Mouse (Mus musculus) liver, postnatal 0 days (tissue): ENCODE measurements around the gene Smtn. TPM values are rescaled to one million over a fixed set of nuclear protein-coding genes. Genes with fewer than 3 reads are reported as not detected.

Experiments used
- ATAC-seq: fragments of 200-750 bp; cut with Nextera tagmentation; 2 replicates; pipeline ENCODE4 v1.8.0; 2017; ENCODE audit warnings: mild to moderate bottlenecking, moderate library complexity
- DNase-seq: peaks from one replicate; pipeline ENCODE4 v3.0.0-alpha.2; 2016
- H3K27ac ChIP-seq: fragments of 300-500 bp; sonication (generic); 2 replicates; pipeline ENCODE4 v1.5.1; 2014; ENCODE audit warnings: antibody characterized with exemption, moderate library complexity, mild to moderate bottlenecking, low read depth
- H3K27me3 ChIP-seq: fragments of 300-500 bp; sonication (generic); 2 replicates; pipeline ENCODE4 v1.6.1; 2014; ENCODE audit warnings: low read length, control low read depth, mixed read lengths; ENCODE audit not compliant: insufficient read depth
- H3K36me3 ChIP-seq: fragments of 300-500 bp; sonication (generic); replicated peaks from 2 replicates; pipeline ENCODE4 v1.6.1; 2014; ENCODE audit warnings: mild to moderate bottlenecking, control low read depth, low read length, moderate library complexity, mixed read lengths; ENCODE audit not compliant: insufficient read depth
- H3K4me1 ChIP-seq: fragments of 300-500 bp; sonication (generic); 2 replicates; pipeline ENCODE4 v1.6.1; 2014; ENCODE audit warnings: antibody characterized with exemption, mild to moderate bottlenecking, control low read depth; ENCODE audit not compliant: insufficient read depth
- H3K4me2 ChIP-seq: fragments of 300-500 bp; sonication (generic); 2 replicates; pipeline ENCODE4 v1.6.1; 2014; ENCODE audit warnings: low read depth, mild to moderate bottlenecking, low read length, moderate library complexity, mixed read lengths
- H3K4me3 ChIP-seq: fragments of 300-500 bp; sonication (generic); 2 replicates; pipeline ENCODE4 v1.5.1; 2014; ENCODE audit warnings: low read depth, low read length
- H3K9ac ChIP-seq: fragments of 300-500 bp; sonication (generic); replicated peaks from 2 replicates; pipeline ENCODE4 v1.6.1; 2014; ENCODE audit warnings: mild to moderate bottlenecking, moderate library complexity
- H3K9me3 ChIP-seq: fragments of 300-500 bp; sonication (generic); 2 replicates; pipeline ENCODE4 v1.6.1; 2016; ENCODE audit warnings: mild to moderate bottlenecking, control low read depth, low read length, mixed read lengths
- CTCF ChIP-seq: sonication (generic); IDR thresholded peaks from 2 replicates; pipeline ENCODE4 v1.5.1; 2016; ENCODE audit warnings: antibody characterized with exemption, low read depth
- EP300 ChIP-seq: IDR thresholded peaks from 2 replicates; pipeline ENCODE4 v1.6.1; 2016; ENCODE audit warnings: antibody characterized with exemption, low read depth, mild to moderate bottlenecking
- WGBS: fragments of 180-500 bp; shearing (Covaris S2); extraction: QIAGEN DNeasy Blood & Tissue Kit; methylation state at CpG from one replicate; pipeline ENCODE4 v1.1.7; 2014; ENCODE audit not compliant: insufficient replicate concordance; 5-methylcytosine and 5-hydroxymethylcytosine counted together
- polyA plus RNA-seq: library from polyadenylated mRNA; unstranded; fragments of >200 nt; fragmentation: Nextera tagmentation; extraction: Ambion mirVana; gene quantifications from 2 replicates; pipeline ENCODE4 v1.2.1, GENCODE M21; 2015

Gene Smtn
- polyA plus RNA-seq, 1 experiment from 2014 or later = 8.9 TPM

- TF ChIP-seq CTCF (no peak), EP300 (no peak)
- DNase-seq = no peak
- Histone ChIP-seq H3K4me3 (no peak overlapping the region), H3K27ac (no peak overlapping the region), H3K9ac (no peak overlapping the region), H3K27me3 (no peaks in the 10 kb centered on the region), H3K4me1 (peaks cover 30% of the 10 kb centered on the region), H3K36me3 (peaks cover 43% of the 10 kb centered on the region), H3K4me2 (no peak overlapping the region), H3K9me3 (no peaks in the 10 kb centered on the region)
- WGBS = 92% methylated on average over 17 of the region's 17 CpGs
- ATAC-seq = no peak
Measured at GRCm38 (mm10) chr11:3533406-3533932, 6.9 kb downstream of the Smtn start.

- ATAC-seq (no peak), DNase-seq (no peak)
- H3K4me3 ChIP-seq = no peak overlapping the region
- no peaks in the 10 kb centered on the region for H3K9me3 ChIP-seq
- 81% methylated on average over 16 of the region's 16 CpGs for WGBS
- peaks cover 49% of the 10 kb centered on the region for H3K36me3 ChIP-seq
- TF ChIP-seq EP300 (no peak), CTCF (no peak)
- no peak overlapping the region for H3K9ac ChIP-seq
- H3K4me2 ChIP-seq = no peak overlapping the region
- no peaks in the 10 kb centered on the region for H3K27me3 ChIP-seq
- peaks cover 22% of the 10 kb centered on the region for H3K4me1 ChIP-seq
- no peak overlapping the region for H3K27ac ChIP-seq
Measured at GRCm38 (mm10) chr11:3532101-3532931, 8.1 kb downstream of the Smtn start.

GRCm38 (mm10) chr11:3531634-3532033 lies 8.8 kb downstream of the Smtn start:
- H3K27ac ChIP-seq = no peak overlapping the region
- H3K4me1 ChIP-seq = peaks cover 15% of the 10 kb centered on the region
- no peak overlapping the region for H3K4me3 ChIP-seq
- ATAC-seq (no peak), DNase-seq (no peak)
- WGBS = 80% methylated on average over 6 of the region's 6 CpGs
- H3K27me3 ChIP-seq = no peaks in the 10 kb centered on the region
- TF ChIP-seq EP300 (no peak), CTCF (peak; percentile 41)
- H3K9ac ChIP-seq = no peak overlapping the region
- H3K9me3 ChIP-seq = no peaks in the 10 kb centered on the region
- H3K4me2 ChIP-seq = no peak overlapping the region
- H3K36me3 ChIP-seq = peaks cover 50% of the 10 kb centered on the region

- Histone ChIP-seq H3K9me3 (no peaks in the 10 kb centered on the region), H3K4me3 (no peak overlapping the region), H3K4me1 (peaks cover 8% of the 10 kb centered on the region), H3K27me3 (no peaks in the 10 kb centered on the region), H3K36me3 (peaks cover 53% of the 10 kb centered on the region), H3K9ac (no peak overlapping the region), H3K4me2 (no peak overlapping the region), H3K27ac (no peak overlapping the region)
- DNase-seq = no peak
- 82% methylated on average over 3 of the region's 3 CpGs for WGBS
- no peak for TF ChIP-seq CTCF
- no peak for TF ChIP-seq EP300
- no peak for ATAC-seq
Measured at GRCm38 (mm10) chr11:3530731-3531130, 9.7 kb downstream of the Smtn start.

- TF ChIP-seq CTCF = no peak
- TF ChIP-seq EP300 = no peak
- Histone ChIP-seq H3K36me3 (peaks cover 60% of the 10 kb centered on the region), H3K4me2 (no peak overlapping the region), H3K27me3 (no peaks in the 10 kb centered on the region), H3K27ac (no peak overlapping the region), H3K9ac (no peak overlapping the region), H3K4me3 (no peak overlapping the region), H3K9me3 (no peaks in the 10 kb centered on the region), H3K4me1 (no peaks in the 10 kb centered on the region)
- ATAC-seq (no peak), DNase-seq (no peak)
- WGBS = 65% methylated on average over 20 of the region's 20 CpGs
Measured at GRCm38 (mm10) chr11:3529476-3530252, 10.7 kb downstream of the Smtn start.

- TF ChIP-seq EP300 (no peak), CTCF (no peak)
- Histone ChIP-seq H3K27ac (no peak overlapping the region), H3K27me3 (no peaks in the 10 kb centered on the region), H3K4me2 (no peak overlapping the region), H3K4me3 (no peak overlapping the region), H3K36me3 (peaks cover 62% of the 10 kb centered on the region), H3K4me1 (no peaks in the 10 kb centered on the region), H3K9me3 (no peaks in the 10 kb centered on the region), H3K9ac (no peak overlapping the region)
- ATAC-seq (no peak), DNase-seq (no peak)
- WGBS = 84% methylated on average over 6 of the region's 6 CpGs
Measured at GRCm38 (mm10) chr11:3528208-3528607, 12.2 kb downstream of the Smtn start.
